Mouse (Mus musculus) thymus, adult 2 months (tissue): ENCODE measurements at regions not wholly inside any gene's neighbourhood (a gene's known extent, or its start where the extent isn't known, plus 50 kb on each side); places are given as distances from the start of the nearest gene placed in this dataset.

ENCODE experiments used
- CTCF ChIP-seq: fragments of 200-500 bp; IDR thresholded peaks from 2 replicates; pipeline ENCODE4 v1.5.1; 2012; ENCODE audit warnings: mild to moderate bottlenecking, control low read depth, low read length, moderate library complexity, borderline replicate concordance; ENCODE audit not compliant: control insufficient read depth, poor library complexity, insufficient read depth; ENCODE audit errors: extremely low read depth
- POLR2A ChIP-seq: fragments of 200-500 bp; IDR thresholded peaks from 2 replicates; pipeline ENCODE4 v1.6.1; 2012; ENCODE audit warnings: mild to moderate bottlenecking, low read length, control low read depth, moderate library complexity; ENCODE audit not compliant: control insufficient read depth, poor library complexity, insufficient read depth; ENCODE audit errors: extremely low read depth

- TF ChIP-seq POLR2A (no peak), CTCF (no peak)
Observed at GRCm38 (mm10) chr3:39276897-39277296, 390.2 kb downstream of the Fat4 start.
